Mouse (Mus musculus) heart, embryonic 12.5 days (tissue): ENCODE measurements at regions not wholly inside any gene's neighbourhood (a gene's known extent, or its start where the extent isn't known, plus 50 kb on each side); places are given as distances from the start of the nearest gene placed in this dataset.

ENCODE experiments used
- ATAC-seq: fragments of 200-750 bp; cut with Nextera tagmentation; 2 replicates; pipeline ENCODE4 v1.8.0; 2017; ENCODE audit warnings: moderate TSS enrichment, moderate library complexity; ENCODE audit not compliant: insufficient number of reproducible peaks, low FRiP score
- H3K27ac ChIP-seq: fragments of 300-500 bp; sonication (generic); 2 replicates; pipeline ENCODE4 v1.5.1; 2016; ENCODE audit warnings: mild to moderate bottlenecking, moderate library complexity; ENCODE audit not compliant: poor library complexity, severe bottlenecking
- H3K27me3 ChIP-seq: fragments of 300-500 bp; sonication (generic); replicated peaks from 2 replicates; pipeline ENCODE4 v1.6.1; 2016; ENCODE audit warnings: mild to moderate bottlenecking, moderate library complexity
- H3K36me3 ChIP-seq: fragments of 300-500 bp; sonication (generic); 2 replicates; pipeline ENCODE4 v1.6.1; 2016; ENCODE audit warnings: mild to moderate bottlenecking, moderate library complexity
- H3K4me1 ChIP-seq: fragments of 300-500 bp; sonication (generic); replicated peaks from 2 replicates; pipeline ENCODE4 v1.6.1; 2016; ENCODE audit warnings: mild to moderate bottlenecking
- H3K4me2 ChIP-seq: fragments of 300-500 bp; sonication (generic); 2 replicates; pipeline ENCODE4 v1.6.1; 2016; ENCODE audit warnings: mild to moderate bottlenecking, moderate library complexity
- H3K4me3 ChIP-seq: fragments of 300-500 bp; sonication (generic); 2 replicates; pipeline ENCODE4 v1.5.1; 2016; ENCODE audit warnings: mild to moderate bottlenecking
- H3K9ac ChIP-seq: fragments of 300-500 bp; sonication (generic); 2 replicates; pipeline ENCODE4 v1.6.1; 2016; ENCODE audit warnings: mild to moderate bottlenecking, moderate library complexity
- H3K9me3 ChIP-seq: fragments of 300-500 bp; sonication (generic); replicated peaks from 2 replicates; pipeline ENCODE4 v1.6.1; 2016; ENCODE audit warnings: mild to moderate bottlenecking, moderate library complexity
- WGBS: fragments of 180-500 bp; shearing (Covaris S2); methylation state at CpG from one replicate; pipeline ENCODE4 v1.1.7; 2016; 5-methylcytosine and 5-hydroxymethylcytosine counted together

DNA sequence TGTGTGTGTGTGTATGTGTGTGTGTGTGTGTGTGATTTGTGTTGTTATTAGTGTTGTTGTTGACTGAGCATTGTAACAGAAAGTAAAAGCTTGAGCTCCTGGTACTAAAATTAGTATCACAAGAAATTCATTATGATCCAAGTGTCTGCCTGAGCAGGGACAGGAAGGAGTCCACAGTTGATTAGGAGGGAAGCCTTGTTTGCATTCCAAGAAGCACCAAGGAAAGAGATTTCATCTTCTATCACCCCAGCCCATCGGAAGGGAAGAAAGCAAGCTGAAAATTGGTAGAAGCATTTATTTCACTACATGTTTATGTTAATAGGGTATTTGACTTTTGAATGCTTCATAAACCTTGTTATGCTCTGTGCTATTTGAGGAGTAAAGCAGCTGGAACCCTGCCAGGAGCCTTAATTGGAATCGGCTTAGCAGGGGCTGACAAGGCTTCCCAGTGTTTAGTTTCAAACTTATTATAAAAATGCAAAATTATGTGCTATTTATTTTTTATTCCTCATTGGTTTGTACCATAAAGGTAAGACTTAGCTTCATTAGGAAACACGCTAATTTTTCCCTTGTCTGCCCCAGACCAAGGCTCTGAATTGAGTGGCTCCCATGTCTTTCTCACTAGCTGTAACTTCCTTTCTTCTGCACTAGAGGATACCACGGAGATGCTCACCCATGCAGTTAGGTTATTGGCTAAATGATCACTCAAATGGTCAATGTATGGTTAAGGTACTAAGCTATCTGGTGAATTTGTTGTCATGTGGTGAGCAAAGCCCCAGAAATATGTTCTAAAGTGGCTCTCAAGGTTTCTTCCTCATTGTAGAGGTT lies 318.6 kb downstream of the Serpinb8 start:
- H3K27me3 ChIP-seq, result no peaks in the 10 kb centered on the region
- H3K4me2 ChIP-seq, result no peak overlapping the region
- H3K4me3 ChIP-seq, result no peak overlapping the region
- no peak for ATAC-seq
- H3K4me1 ChIP-seq, result peaks cover 10% of the 10 kb centered on the region; the same call in 1 of the 2 replicates
- no peaks in the 10 kb centered on the region for H3K9me3 ChIP-seq
- no peak overlapping the region for H3K27ac ChIP-seq
- no peaks in the 10 kb centered on the region for H3K36me3 ChIP-seq
- H3K9ac ChIP-seq, result no peak overlapping the region
- WGBS, result 58% methylated on average over 4 of the region's 4 CpGs

DNA sequence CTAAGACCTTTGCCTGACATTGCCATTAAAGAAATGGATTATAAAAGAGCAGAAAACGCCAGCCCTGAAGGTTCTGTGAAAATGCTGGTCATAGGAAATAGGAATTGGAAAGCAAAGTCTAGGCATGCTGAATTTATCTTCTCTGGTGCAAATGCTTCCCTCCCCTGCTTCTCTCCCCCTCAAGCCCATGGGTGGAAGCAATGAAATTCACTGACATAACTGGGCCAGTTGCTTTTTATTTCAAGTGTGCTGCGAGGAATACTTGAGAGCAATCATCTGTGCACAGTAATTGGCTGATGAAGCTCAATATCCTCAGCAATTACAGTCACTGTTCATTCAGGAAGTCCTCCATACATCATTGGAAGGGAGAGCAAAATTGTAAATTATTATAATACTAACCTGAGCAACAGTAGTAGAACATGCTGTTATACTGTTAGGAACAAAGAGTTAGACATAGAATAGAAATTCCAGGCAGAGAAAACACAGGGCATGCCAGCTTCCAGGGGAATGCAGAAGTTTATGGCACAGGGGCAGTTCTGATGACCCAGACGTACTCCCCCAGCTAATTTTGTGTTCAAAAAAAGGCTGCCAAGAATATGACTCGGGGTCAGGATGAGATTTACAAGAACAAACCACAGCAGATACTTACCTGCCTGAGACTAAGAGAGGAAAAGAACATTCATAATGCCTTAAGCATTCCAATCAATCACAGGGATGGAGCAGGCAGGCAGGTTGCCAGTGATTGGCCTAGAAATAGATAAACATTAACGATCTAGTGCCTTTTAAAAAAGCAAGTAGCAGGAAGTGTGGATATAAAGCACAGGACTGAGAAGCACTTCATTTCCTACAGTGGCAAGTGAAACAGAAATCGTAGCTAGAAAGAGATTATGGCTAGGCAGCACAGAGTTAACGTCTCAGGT lies 325.1 kb downstream of the Serpinb8 start:
- no peak overlapping the region for H3K4me3 ChIP-seq
- no peak overlapping the region for H3K4me2 ChIP-seq
- H3K27ac ChIP-seq, result no peak overlapping the region
- peaks cover 10% of the 10 kb centered on the region; the same call in 1 of the 2 replicates for H3K4me1 ChIP-seq
- no peaks in the 10 kb centered on the region for H3K27me3 ChIP-seq
- no peaks in the 10 kb centered on the region for H3K36me3 ChIP-seq
- H3K9ac ChIP-seq, result no peak overlapping the region
- 52% methylated on average over 7 of the region's 7 CpGs for WGBS
- no peaks in the 10 kb centered on the region for H3K9me3 ChIP-seq
- no peak for ATAC-seq

DNA sequence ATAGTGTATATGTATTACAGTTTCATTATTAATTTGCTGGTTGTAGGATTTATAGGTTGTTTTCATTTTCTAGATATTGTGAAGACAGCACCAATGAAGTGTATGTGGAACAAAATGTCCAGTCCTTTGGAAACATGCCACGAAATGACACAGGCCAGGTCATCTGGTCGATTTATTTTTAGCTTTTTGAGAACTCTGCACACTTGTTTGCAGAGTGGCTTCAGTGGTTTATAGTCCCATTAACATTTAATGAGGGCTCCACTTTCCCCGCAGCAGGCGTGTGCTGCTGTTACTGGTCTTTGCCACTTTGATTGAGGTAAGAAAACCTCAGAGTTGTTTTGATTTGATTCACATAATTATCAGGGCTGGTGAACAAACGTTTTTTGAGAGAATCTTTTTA lies 327.2 kb downstream of the Serpinb8 start:
- H3K9ac ChIP-seq, result no peak overlapping the region
- no peaks in the 10 kb centered on the region for H3K9me3 ChIP-seq
- no peaks in the 10 kb centered on the region for H3K27me3 ChIP-seq
- H3K4me1 ChIP-seq, result peaks cover 10% of the 10 kb centered on the region; the same call in 1 of the 2 replicates
- H3K36me3 ChIP-seq, result no peaks in the 10 kb centered on the region
- H3K27ac ChIP-seq, result peak overlapping the region; percentile 60; the same call in 1 of the 2 replicates
- WGBS, result 32% methylated on average over 5 of the region's 5 CpGs
- no peak for ATAC-seq
- H3K4me2 ChIP-seq, result 0 out of 2 replicates have a peak overlapping the region, but pooled peaks have one; percentile 30
- no peak overlapping the region for H3K4me3 ChIP-seq

DNA sequence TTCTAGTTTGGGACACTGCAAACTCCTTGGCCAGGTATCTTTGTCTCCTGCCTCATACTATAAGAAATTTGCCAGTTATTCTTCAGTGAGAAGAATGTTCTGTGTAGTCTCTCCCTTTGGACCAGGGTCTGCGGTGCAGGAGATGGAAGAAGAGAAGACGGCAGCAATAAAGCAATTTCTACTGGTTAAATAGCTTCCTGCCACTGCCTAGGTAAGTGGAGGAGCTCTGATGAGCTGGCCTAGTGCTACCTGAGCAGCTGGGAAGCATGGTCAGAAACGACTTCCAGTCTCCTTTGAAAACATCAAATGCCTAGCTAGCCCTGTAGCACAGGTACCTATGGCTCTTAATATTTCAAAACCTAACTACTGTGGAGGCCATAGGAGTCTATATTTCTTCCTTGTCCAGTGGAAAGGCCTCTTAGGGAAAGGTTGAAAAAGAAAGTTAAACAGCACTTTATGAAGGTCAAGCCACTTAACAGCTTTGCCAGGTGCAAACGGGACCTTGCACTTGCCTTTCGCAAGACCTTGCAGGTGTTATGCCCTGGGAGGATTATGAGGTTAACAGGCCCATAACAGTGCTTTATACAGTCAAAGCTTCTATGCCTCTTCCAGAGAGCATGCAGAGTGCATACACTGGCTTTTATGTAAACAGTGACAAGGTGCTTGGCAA lies 351.9 kb downstream of the Serpinb8 start:
- Histone ChIP-seq H3K27me3 (no peaks in the 10 kb centered on the region), H3K4me2 (no peak overlapping the region), H3K36me3 (no peaks in the 10 kb centered on the region), H3K9ac (no peak overlapping the region), H3K27ac (no peak overlapping the region), H3K9me3 (no peaks in the 10 kb centered on the region), H3K4me1 (no peaks in the 10 kb centered on the region), H3K4me3 (no peak overlapping the region)
- ATAC-seq, result no peak
- 67% methylated on average over 5 of the region's 5 CpGs for WGBS

DNA sequence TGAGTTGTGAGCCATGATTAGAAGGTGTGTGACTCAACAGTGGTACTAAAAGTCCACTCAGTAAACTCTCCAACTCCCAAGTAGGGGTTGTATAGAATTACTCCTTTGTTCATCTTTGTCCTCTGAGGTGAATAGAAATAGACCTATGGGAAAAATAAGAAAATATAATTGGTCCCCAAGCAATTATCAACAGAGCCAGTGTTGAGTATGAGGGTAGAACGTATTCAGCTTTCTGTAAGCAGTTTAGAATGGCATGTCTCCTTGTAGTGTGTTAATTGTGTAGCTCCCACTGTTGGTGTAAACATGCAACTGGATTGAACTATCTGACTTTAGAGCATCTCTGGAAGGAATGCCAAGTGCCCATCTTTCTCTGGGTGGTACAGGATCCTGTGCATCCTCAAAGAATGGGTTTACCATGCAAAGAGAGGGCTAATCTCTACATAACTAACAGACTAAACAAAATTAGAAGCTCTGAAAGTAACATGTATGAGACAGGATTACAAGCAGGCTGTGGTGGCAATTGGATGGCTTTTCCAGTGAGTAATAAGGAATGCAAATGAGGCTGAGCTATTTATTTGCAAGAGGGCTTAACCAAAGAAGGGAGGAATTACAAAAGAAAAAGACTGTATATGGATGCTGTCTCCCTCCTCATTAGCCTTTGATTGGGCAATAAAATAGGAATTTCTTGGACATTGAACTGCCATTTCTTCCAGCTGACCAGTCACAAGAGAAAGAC lies 356.6 kb downstream of the Serpinb8 start:
- Histone ChIP-seq H3K9me3 (no peaks in the 10 kb centered on the region), H3K9ac (no peak overlapping the region), H3K4me2 (no peak overlapping the region), H3K4me1 (no peaks in the 10 kb centered on the region), H3K27ac (no peak overlapping the region), H3K27me3 (no peaks in the 10 kb centered on the region), H3K4me3 (no peak overlapping the region), H3K36me3 (no peaks in the 10 kb centered on the region)
- 76% methylated on average over 1 of the region's 1 CpGs for WGBS
- no peak for ATAC-seq

DNA sequence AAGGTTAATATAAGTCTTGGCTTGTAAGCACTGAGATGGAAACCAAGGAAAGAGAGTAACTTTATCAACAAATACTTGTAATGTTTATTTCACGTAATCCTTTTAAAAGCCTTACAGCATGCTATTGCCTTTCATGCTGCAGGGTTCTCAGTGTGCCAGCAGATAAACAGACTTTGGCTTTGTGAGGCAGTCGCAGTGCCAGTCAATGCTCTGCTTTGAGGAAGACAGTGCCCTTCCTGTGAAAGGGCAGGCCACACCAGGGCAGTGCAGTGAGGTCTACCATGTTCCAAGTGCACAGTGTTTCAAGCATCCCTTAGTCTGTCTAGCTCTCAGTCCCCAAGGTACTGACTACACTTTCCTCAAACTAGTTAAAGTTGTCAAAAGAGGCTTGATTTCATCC lies 360.6 kb downstream of the Serpinb8 start:
- Histone ChIP-seq H3K4me3 (no peak overlapping the region), H3K27ac (no peak overlapping the region), H3K4me1 (no peaks in the 10 kb centered on the region), H3K9me3 (no peaks in the 10 kb centered on the region), H3K27me3 (no peaks in the 10 kb centered on the region), H3K36me3 (no peaks in the 10 kb centered on the region), H3K9ac (no peak overlapping the region), H3K4me2 (no peak overlapping the region)
- WGBS, result 52% methylated on average over 2 of the region's 2 CpGs
- ATAC-seq, result no peak

DNA sequence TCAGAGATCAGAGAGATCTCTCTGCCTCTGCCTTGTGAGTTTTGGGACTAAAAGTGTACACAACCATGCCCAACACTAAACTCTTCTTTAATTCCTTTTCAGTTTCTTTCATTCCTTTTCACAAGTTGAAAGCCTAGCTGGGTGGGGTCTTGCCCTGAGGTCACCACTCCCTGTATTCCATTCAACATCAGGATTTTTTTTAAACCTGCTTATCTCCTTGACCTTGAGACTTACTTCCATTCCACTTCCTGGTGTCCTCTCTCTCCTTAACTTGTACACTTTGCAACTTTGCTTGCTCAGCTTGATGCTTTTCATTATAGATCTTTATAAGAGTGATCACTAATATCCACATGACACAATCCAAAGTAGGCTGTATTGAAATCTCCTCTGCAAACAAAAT lies 371.2 kb downstream of the Serpinb8 start:
- no peaks in the 10 kb centered on the region for H3K27me3 ChIP-seq
- H3K27ac ChIP-seq, result no peak overlapping the region
- no peak overlapping the region for H3K9ac ChIP-seq
- no peak overlapping the region for H3K4me2 ChIP-seq
- H3K4me3 ChIP-seq, result no peak overlapping the region
- ATAC-seq, result no peak
- H3K36me3 ChIP-seq, result no peaks in the 10 kb centered on the region
- no peaks in the 10 kb centered on the region for H3K4me1 ChIP-seq
- no peaks in the 10 kb centered on the region for H3K9me3 ChIP-seq

DNA sequence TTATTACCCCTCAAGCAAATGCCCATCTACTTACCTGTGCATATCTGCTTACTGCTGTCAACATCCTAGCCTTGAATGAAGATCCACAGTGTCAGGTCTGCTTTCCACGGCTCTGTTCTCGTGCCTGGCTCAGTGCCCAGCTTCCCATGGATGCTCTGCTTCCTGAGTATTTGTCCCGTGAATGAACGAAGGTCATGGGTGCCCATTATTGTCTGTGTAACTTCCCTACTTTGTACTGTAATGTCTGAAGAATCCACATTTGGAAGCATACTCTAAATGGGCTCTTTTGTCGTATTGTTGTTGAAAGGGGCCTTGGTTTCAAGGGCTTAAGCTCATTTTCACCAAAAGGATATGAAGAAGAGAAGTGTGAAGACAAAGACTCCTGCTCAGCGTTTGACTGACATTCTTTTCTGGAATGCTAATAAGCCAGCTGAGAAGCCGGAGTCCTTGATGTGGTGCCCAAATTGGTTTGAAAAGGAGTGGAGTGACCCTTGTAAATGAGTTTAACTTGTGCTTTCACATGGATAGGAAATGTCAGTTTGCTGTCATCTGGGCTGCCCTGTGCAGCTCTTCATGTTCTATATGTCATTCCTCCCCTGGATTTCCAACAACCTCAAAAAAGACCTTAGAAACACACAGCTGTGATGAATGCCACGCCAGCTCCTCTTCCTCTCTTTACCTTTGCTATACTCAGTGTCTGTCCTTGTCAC lies 386.0 kb downstream of the Serpinb8 start:
- Histone ChIP-seq H3K9me3 (no peaks in the 10 kb centered on the region), H3K4me3 (no peak overlapping the region), H3K36me3 (no peaks in the 10 kb centered on the region), H3K4me2 (no peak overlapping the region), H3K4me1 (no peaks in the 10 kb centered on the region), H3K9ac (no peak overlapping the region), H3K27me3 (no peaks in the 10 kb centered on the region), H3K27ac (no peak overlapping the region)
- no peak for ATAC-seq
- WGBS, result 46% methylated on average over 8 of the region's 8 CpGs

DNA sequence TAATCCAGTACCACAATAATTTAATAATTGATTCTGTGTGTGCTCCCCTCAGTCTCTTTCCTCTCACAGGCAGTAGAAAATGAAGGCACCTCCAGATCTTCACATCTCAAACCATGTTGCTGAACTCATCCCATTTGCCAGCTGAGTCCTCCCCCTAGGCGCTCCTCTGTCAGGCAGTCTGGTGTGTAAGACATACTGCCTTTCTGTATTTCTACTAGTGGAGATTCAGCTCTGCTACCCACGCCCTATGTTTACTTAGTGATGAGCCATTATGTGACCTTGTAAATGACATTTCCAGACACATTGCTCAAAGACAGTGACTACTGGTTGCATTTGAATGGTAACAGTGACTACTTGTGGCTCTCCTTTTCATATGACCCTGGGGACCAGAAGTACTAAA lies 387.9 kb downstream of the Serpinb8 start:
- Histone ChIP-seq H3K4me3 (no peak overlapping the region), H3K9ac (no peak overlapping the region), H3K27me3 (no peaks in the 10 kb centered on the region), H3K4me1 (no peaks in the 10 kb centered on the region), H3K9me3 (no peaks in the 10 kb centered on the region), H3K4me2 (no peak overlapping the region), H3K36me3 (no peaks in the 10 kb centered on the region), H3K27ac (no peak overlapping the region)
- no peak for ATAC-seq
- WGBS, result 62% methylated on average over 2 of the region's 2 CpGs

DNA sequence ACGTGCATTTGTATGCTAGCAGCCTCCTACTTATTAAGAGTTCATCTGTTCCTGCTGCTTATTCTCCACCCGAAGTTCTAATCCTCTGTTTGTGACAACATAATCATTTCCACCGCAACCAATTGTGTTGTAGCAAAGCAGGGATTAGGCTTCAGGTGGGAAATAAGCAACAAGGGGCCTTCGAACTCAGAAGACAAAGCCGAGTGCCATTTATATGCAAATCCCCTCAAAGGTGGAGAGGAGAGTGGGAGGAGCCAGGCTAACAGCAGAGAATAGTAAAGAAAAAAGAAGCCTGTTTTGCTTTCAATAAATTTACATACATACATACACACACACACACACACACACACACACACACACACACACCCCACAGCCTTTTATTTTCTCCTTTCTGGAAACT lies 388.6 kb downstream of the Serpinb8 start:
- H3K27ac ChIP-seq, result no peak overlapping the region
- WGBS, result 28% methylated on average over 5 of the region's 5 CpGs
- H3K4me2 ChIP-seq, result no peak overlapping the region
- no peaks in the 10 kb centered on the region for H3K27me3 ChIP-seq
- no peaks in the 10 kb centered on the region for H3K9me3 ChIP-seq
- H3K4me1 ChIP-seq, result no peaks in the 10 kb centered on the region
- H3K4me3 ChIP-seq, result no peak overlapping the region
- H3K9ac ChIP-seq, result no peak overlapping the region
- ATAC-seq, result no peak
- no peaks in the 10 kb centered on the region for H3K36me3 ChIP-seq
